Mouse (Mus musculus) liver, postnatal 0 days (tissue): ENCODE measurements at regions not wholly inside any gene's neighbourhood (a gene's known extent, or its start where the extent isn't known, plus 50 kb on each side); places are given as distances from the start of the nearest gene placed in this dataset.

Source experiments
- ATAC-seq: fragments of 200-750 bp; cut with Nextera tagmentation; 2 replicates; pipeline ENCODE4 v1.8.0; 2017; ENCODE audit warnings: mild to moderate bottlenecking, moderate library complexity
- DNase-seq: peaks from one replicate; pipeline ENCODE4 v3.0.0-alpha.2; 2016
- H3K27ac ChIP-seq: fragments of 300-500 bp; sonication (generic); 2 replicates; pipeline ENCODE4 v1.5.1; 2014; ENCODE audit warnings: antibody characterized with exemption, moderate library complexity, mild to moderate bottlenecking, low read depth
- H3K27me3 ChIP-seq: fragments of 300-500 bp; sonication (generic); 2 replicates; pipeline ENCODE4 v1.6.1; 2014; ENCODE audit warnings: low read length, control low read depth, mixed read lengths; ENCODE audit not compliant: insufficient read depth
- H3K36me3 ChIP-seq: fragments of 300-500 bp; sonication (generic); replicated peaks from 2 replicates; pipeline ENCODE4 v1.6.1; 2014; ENCODE audit warnings: mild to moderate bottlenecking, control low read depth, low read length, moderate library complexity, mixed read lengths; ENCODE audit not compliant: insufficient read depth
- H3K4me1 ChIP-seq: fragments of 300-500 bp; sonication (generic); 2 replicates; pipeline ENCODE4 v1.6.1; 2014; ENCODE audit warnings: antibody characterized with exemption, mild to moderate bottlenecking, control low read depth; ENCODE audit not compliant: insufficient read depth
- H3K4me2 ChIP-seq: fragments of 300-500 bp; sonication (generic); 2 replicates; pipeline ENCODE4 v1.6.1; 2014; ENCODE audit warnings: low read depth, mild to moderate bottlenecking, low read length, moderate library complexity, mixed read lengths
- H3K4me3 ChIP-seq: fragments of 300-500 bp; sonication (generic); 2 replicates; pipeline ENCODE4 v1.5.1; 2014; ENCODE audit warnings: low read depth, low read length
- H3K9ac ChIP-seq: fragments of 300-500 bp; sonication (generic); replicated peaks from 2 replicates; pipeline ENCODE4 v1.6.1; 2014; ENCODE audit warnings: mild to moderate bottlenecking, moderate library complexity
- H3K9me3 ChIP-seq: fragments of 300-500 bp; sonication (generic); 2 replicates; pipeline ENCODE4 v1.6.1; 2016; ENCODE audit warnings: mild to moderate bottlenecking, control low read depth, low read length, mixed read lengths
- CTCF ChIP-seq: sonication (generic); IDR thresholded peaks from 2 replicates; pipeline ENCODE4 v1.5.1; 2016; ENCODE audit warnings: antibody characterized with exemption, low read depth
- EP300 ChIP-seq: IDR thresholded peaks from 2 replicates; pipeline ENCODE4 v1.6.1; 2016; ENCODE audit warnings: antibody characterized with exemption, low read depth, mild to moderate bottlenecking
- WGBS: fragments of 180-500 bp; shearing (Covaris S2); extraction: QIAGEN DNeasy Blood & Tissue Kit; methylation state at CpG from one replicate; pipeline ENCODE4 v1.1.7; 2014; ENCODE audit not compliant: insufficient replicate concordance; 5-methylcytosine and 5-hydroxymethylcytosine counted together

DNA sequence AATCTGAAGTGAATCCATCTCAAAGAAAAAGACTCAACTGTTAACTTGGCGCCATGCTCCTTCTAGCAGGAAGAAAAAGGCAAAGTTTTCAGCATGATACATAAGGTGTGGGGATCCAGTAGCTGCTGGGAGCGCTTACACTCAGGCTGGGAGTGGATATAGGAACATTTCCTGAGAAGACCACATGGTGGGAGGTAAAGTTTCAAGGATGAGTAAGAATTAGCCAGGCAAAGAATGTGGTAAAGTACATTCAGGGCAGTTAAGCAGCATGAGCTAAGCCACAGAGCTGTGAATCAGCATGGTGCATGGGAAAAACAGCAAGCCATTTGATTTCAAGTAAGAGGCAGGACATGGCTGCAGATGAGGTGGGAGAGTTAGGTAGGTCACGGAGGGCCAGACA is 226.3 kb downstream of the Rergl start:
- DNase-seq: no peak
- Histone ChIP-seq H3K27ac (no peak overlapping the region), H3K4me3 (no peak overlapping the region), H3K9ac (no peak overlapping the region), H3K9me3 (no peaks in the 10 kb centered on the region), H3K4me1 (no peaks in the 10 kb centered on the region), H3K36me3 (no peaks in the 10 kb centered on the region), H3K27me3 (no peaks in the 10 kb centered on the region), H3K4me2 (no peak overlapping the region)
- no peak for ATAC-seq
- no peak for TF ChIP-seq EP300
- no peak for TF ChIP-seq CTCF
- 57% methylated on average over 3 of the region's 3 CpGs for WGBS

DNA sequence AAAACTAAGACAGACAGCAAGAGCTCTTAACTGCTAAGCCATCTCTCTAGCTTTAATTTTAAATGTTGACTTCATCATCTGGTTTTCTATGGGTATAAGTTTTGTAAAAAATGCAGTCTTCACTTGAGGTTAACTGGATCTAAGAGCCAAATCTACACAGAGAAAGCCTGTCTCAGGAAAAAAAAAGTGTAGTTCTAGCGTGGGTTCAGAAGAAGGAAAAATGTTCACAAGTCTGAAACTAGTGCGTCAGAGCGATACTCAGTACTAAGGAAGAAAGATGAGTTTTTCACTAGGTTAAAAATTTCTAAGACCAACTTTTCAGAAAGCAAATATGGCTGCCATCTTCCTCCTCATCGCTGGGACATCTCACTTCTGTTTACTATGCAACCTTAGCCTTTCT is 248.1 kb downstream of the Rergl start:
- Histone ChIP-seq H3K36me3 (no peaks in the 10 kb centered on the region), H3K27me3 (no peaks in the 10 kb centered on the region), H3K4me1 (no peaks in the 10 kb centered on the region), H3K4me2 (no peak overlapping the region), H3K27ac (no peak overlapping the region), H3K4me3 (no peak overlapping the region), H3K9me3 (no peaks in the 10 kb centered on the region), H3K9ac (no peak overlapping the region)
- DNase-seq (no peak), ATAC-seq (no peak)
- WGBS: 86% methylated on average over 4 of the region's 4 CpGs
- TF ChIP-seq CTCF (no peak), EP300 (no peak)

DNA sequence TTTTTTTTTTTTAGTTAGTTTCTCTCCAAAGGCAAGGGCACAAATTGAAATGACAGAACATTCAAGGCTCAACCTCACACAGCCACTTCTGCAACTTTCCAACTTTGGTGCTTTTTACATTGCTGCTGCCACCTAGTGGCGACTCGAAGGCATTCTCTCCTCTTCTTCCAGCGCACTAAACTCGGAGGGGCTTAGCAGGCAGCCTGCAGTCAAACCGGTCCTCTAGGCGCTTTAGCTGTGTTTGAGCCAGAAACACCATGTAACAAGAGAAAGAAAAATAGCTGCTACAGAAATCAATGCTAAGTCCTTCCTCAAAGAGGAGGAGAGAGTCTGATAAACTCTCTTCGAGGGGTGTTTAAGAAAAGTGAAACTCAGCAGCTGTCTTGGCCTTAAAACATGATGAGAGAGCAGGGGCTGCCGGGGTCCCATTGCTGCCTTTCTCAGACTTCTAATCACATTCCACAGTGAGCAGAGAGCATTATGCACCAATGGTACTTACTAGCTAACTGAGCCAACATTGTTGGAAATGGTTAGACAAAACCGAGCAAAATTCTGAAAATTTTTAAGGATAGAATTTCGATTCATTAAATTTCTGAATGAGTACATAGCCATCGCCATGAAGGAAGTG is 252.7 kb downstream of the Rergl start:
- Histone ChIP-seq H3K9me3 (no peaks in the 10 kb centered on the region), H3K4me3 (no peak overlapping the region), H3K36me3 (no peaks in the 10 kb centered on the region), H3K27ac (no peak overlapping the region), H3K27me3 (no peaks in the 10 kb centered on the region), H3K4me1 (no peaks in the 10 kb centered on the region), H3K4me2 (no peak overlapping the region), H3K9ac (no peak overlapping the region)
- WGBS: 36% methylated on average over 11 of the region's 11 CpGs
- peak; percentile 73 for TF ChIP-seq CTCF
- no peak for TF ChIP-seq EP300
- peak; percentile 39 for DNase-seq
- no peak for ATAC-seq

DNA sequence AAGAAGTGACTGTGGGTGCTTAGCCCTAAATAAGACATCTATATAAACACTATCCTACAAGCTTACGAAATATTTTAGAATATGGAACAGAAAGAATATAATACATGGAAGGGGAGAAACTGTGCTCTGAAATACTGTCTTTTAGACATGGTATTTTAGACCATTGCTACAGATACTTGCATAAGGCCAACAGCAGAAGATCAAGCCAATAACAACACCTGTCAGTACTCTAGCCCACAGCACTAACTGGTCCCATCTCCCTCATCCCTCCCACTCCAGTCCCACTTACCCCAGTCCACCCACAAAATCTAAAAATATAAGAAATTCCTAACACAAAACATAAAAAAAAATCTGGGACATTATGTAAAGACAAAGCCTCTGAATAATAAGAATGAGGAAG is 275.6 kb downstream of the Rergl start:
- Histone ChIP-seq H3K27me3 (no peaks in the 10 kb centered on the region), H3K9ac (no peak overlapping the region), H3K4me1 (no peaks in the 10 kb centered on the region), H3K36me3 (no peaks in the 10 kb centered on the region), H3K4me2 (no peak overlapping the region), H3K4me3 (no peak overlapping the region), H3K27ac (no peak overlapping the region), H3K9me3 (no peaks in the 10 kb centered on the region)
- no peak for TF ChIP-seq EP300
- TF ChIP-seq CTCF: no peak
- DNase-seq (no peak), ATAC-seq (no peak)
- WGBS: 67% methylated on average over 1 of the region's 1 CpGs

DNA sequence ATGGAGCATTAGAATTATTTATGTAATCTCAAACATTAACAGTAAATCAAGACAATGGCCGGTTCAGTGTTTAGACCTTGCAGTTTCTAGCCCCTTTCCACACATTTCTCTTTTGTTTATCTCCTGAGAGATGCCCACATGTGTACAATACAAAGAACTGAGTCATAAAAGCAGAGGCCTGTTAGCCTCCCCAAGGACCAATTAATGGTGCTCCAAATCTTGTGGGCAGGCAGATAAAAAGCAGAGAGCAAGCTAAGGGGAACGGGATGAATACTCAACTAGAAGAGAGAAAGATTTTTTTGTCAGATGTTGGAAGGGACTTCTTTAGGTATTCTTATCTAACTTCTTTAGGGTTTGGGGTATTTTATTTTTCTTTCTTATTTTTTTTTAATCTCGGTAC is 287.3 kb downstream of the Rergl start:
- Histone ChIP-seq H3K27ac (no peak overlapping the region), H3K4me2 (no peak overlapping the region), H3K36me3 (no peaks in the 10 kb centered on the region), H3K4me3 (no peak overlapping the region), H3K4me1 (no peaks in the 10 kb centered on the region), H3K9ac (no peak overlapping the region), H3K9me3 (no peaks in the 10 kb centered on the region), H3K27me3 (no peaks in the 10 kb centered on the region)
- TF ChIP-seq EP300 (no peak), CTCF (no peak)
- ATAC-seq (no peak), DNase-seq (no peak)
- WGBS: 72% methylated on average over 3 of the region's 3 CpGs

DNA sequence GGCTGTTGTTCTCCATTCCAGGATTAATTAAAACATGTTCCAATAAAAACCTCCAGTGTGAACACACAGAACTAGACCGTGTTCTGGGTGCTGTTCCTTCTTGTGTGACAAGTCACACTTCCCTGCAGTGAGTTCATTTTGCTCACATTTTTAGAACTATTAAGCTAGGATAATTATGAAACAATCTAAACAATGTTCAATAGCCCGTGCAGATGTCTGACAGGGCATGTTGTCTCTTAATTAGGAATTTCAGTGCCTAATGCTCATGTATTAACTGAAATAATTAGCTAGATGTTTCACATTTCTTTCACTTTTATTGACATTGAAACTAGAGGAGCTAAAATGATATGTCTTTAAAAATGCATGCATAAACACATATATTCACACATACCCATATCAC is 291.5 kb downstream of the Rergl start:
- H3K36me3 ChIP-seq: no peaks in the 10 kb centered on the region
- no peaks in the 10 kb centered on the region for H3K9me3 ChIP-seq
- H3K4me1 ChIP-seq: no peaks in the 10 kb centered on the region
- H3K9ac ChIP-seq: no peak overlapping the region
- no peak overlapping the region for H3K4me2 ChIP-seq
- TF ChIP-seq CTCF (no peak), EP300 (no peak)
- no peaks in the 10 kb centered on the region for H3K27me3 ChIP-seq
- WGBS: 69% methylated on average over 2 of the region's 2 CpGs
- no peak overlapping the region for H3K27ac ChIP-seq
- no peak overlapping the region for H3K4me3 ChIP-seq
- ATAC-seq (no peak), DNase-seq (no peak)

DNA sequence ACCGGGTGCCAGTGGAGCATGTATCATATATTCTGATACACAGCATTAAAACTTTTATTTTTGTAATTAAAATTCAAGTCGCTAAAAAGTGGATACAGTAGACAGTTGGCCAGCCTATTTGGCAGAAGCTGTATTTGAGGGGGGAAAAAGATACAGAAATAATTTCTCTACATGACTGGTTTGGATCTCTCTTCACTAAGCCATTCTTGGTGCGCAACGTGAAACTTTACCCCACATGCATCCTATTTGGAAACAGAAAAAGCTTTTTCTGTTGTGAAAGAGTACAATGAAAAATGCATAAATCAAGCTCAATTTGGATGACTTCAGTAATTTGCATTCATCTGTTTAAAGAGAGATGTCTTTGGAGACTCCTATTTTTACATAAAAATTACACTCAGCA is 303.2 kb downstream of the Rergl start:
- Histone ChIP-seq H3K4me1 (no peaks in the 10 kb centered on the region), H3K9me3 (no peaks in the 10 kb centered on the region; the same call in 1 of the 2 replicates), H3K36me3 (no peaks in the 10 kb centered on the region), H3K4me3 (no peak overlapping the region), H3K27ac (no peak overlapping the region), H3K9ac (no peak overlapping the region), H3K27me3 (no peaks in the 10 kb centered on the region), H3K4me2 (no peak overlapping the region)
- 79% methylated on average over 4 of the region's 4 CpGs for WGBS
- ATAC-seq: no peak
- TF ChIP-seq EP300 (no peak), CTCF (no peak)
- no peak for DNase-seq
